Mouse (Mus musculus) thymus, adult 18-20 months (tissue): ENCODE results near the gene Hfe.
"Not testable (repeated sequence)": the region's sequence is repeated elsewhere in the genome, so short reads cannot be mapped to it uniquely, and the experiment has no call there.

Experiments used
- DNase-seq, 2 experiments: peaks; one replicate each; pipeline ENCODE4 v3.0.0; 2022; ENCODE audit warnings: mixed read lengths in 2 of 2

The Hfe gene

GRCm38 (mm10) chr13:23684295-23684945 is 26.2 kb downstream of the Hfe start:
- DNase-seq, result peak in 1 of 2 experiments; percentile 23

- peak; percentile 69 to 81 for DNase-seq
These were observed 26.8 kb downstream of the Hfe start, which contains the start of the genes Hist1h2ac and Hist1h2bc for GRCm38 (mm10) chr13:23683755-23684281. Gene Hist1h2ac, minus strand, starts transcription at chr13:23683948. Gene Hist1h2bc, plus strand, starts transcription at chr13:23684199.

GRCm38 (mm10) chr13:23682947-23683754 is 27.5 kb downstream of the Hfe start:
- not testable (repeated sequence) for DNase-seq

- DNase-seq, result no peak
These were observed 28.1 kb downstream of the Hfe start for GRCm38 (mm10) chr13:23682623-23682946.

GRCm38 (mm10) chr13:23681990-23682582 is 28.6 kb downstream of the Hfe start:
- DNase-seq, result no peak

- DNase-seq, result no peak
These were observed 48.1 kb downstream of the Hfe start for GRCm38 (mm10) chr13:23662536-23662935.

GRCm38 (mm10) chr13:23659636-23660366 is 50.9 kb downstream of the Hfe start:
- DNase-seq, result no peak
